Mouse (Mus musculus): ENCODE data around the gene Kcnab2. TPM values are rescaled to one million over a fixed set of nuclear protein-coding genes. Genes with fewer than 3 reads are reported as not detected.

The Kcnab2 gene
- 100 to 1,000 TPM; 760 to 810 TPM for total RNA-seq (2021)
- long read RNA-seq, transcript Kcnab2-207 (16 exons, 3,922 nt) = major isoform, 447 of 717 reads
- long read RNA-seq, partial matches to known transcripts = 134 of 717 reads
- long read RNA-seq, other reads (novel, unspliced or antisense) = 130 of 717 reads

DNA sequence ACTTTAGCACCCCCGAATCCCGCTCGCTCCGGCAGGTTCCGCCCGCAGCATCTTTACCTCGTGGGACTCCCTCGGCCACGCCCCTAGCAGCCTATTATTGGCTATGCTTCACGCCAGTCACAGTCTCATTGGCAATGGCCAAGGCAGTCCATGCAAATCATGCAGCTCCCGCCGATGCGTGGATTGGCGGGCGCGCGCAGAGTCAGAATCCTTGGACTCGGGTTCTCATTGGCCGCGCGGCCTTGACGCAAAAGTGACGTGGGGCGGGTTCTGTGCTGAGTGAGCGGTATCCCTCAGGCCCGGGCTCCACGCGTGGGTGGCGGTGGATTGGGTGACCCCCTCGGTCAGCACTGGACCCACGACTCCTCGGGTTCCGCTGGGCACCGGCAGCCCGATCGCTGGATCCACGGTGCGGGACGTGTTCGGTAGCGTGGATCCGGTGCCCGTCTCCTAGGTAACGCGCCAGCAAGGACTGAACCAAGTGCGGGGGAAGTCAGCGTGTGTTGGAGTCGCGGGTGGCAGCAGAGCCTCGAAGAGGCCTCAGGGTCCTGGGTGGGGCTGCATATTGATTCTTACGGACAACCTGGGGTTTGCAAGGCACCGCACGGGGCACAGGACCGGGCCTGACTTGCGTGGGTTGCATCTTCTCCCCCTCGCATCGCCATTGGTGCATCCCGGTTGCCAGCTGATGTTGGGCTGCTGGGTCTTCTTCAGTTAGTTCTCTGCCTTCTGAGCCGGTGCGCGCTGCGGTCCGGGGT, at the start of gene Kcnab2:
Kcnab2 (minus strand) TSS at position 406 of the 758 bp plus-strand sequence.
- peak; percentile 100 for DNase-seq (ENCODE audit: low spot score in 2 of 2)

DNA sequence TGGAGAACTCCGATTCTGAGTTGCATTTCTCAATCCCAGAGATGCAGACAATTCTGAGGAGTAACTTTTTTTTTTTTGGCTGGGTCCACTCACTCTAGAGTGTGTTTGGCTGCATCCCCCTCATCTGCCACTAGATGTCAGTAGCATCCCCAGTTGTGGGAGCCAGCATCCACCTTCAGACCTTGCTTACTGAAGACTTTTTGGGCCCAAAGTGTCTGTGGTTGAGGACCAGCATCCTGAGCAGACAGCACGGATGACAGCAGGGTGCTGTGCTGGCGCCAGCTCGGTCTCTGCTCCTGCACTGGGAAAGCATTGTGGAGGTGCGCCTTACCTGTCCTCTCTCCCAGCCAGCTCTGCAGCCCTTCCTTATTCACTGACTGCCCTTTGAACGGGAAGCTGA, 42.4 kb upstream of the Kcnab2 start:
- peak; percentile 30 to 82 for DNase-seq (ENCODE audit: low spot score in 2 of 2)

DNA sequence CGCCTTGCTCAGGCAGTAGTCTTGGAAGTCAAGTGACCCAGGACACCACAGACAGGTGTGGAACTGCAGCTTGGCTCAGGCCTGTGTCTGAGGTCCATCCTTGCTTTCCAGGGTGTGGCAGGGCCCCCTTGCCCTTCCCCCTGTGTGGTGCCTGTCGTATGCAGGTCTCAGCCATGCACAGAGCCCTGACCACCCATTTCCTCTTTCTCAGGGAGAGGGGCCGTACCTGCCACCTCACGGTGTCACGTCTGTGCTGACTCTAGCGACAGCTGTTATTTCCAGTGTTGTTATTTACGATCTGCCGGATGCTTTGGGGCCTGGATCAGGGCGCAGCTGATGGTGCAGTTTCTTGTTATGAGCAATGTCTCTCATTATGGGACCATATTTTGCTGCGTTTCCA, 41.4 kb upstream of the Kcnab2 start:
- no peak for DNase-seq (ENCODE audit: low spot score in 2 of 2)

DNA sequence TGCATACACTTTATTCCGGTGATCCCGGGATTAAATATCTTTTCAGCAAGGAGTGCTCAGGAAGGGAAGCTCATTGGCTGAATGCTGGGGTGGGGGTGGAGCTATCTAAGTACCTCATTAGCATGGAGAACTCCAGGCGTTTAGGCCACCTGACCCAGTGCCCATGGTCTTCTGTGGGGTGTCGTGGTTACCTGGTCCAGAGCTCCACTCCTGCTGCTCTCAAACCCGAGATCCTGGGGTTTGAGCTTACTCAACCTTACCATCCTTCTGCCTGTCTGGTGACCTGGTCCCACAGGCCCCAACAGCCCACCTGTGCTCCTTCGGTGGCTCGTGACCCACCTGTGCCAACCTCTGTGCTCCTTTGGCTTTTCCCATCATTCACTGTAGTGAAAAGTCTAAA, 37.2 kb upstream of the Kcnab2 start:
- DNase-seq (ENCODE audit: low spot score in 2 of 2) = no peak

DNA sequence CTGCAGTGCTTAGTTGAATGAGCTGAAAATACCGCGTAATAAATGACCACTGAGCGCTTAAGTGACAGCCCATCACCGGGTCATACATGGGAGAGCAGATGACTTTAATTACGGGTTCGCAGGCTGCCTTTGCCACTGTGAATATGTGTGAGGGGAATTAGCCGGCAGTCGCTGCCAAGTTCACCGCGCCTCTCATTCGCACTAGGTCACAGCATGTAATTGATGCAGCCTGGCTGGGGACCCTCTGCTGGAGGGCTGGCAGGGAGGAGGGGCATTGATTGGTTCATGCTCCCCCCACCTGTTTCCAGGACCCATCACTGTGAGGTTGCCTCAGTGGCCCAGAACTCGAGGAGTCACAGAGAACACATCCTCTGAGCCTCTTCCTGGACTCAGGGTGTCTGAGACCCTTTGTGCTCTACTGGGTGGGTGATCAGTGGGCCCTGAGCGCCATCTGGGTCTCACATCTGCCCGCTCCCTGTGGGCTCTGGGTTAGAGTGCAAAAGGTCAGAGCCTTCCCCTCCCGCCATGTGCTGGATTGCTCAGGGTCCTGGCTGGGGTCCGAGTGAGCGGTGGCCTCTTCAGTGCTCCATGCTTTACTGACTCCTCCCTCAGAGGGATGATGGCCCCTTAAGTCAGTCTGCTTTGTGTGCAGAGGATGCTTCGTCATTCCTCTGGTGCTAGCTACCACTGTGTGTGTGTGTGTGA, 34.7 kb upstream of the Kcnab2 start:
- DNase-seq (ENCODE audit: low spot score in 2 of 2) = no peak

DNA sequence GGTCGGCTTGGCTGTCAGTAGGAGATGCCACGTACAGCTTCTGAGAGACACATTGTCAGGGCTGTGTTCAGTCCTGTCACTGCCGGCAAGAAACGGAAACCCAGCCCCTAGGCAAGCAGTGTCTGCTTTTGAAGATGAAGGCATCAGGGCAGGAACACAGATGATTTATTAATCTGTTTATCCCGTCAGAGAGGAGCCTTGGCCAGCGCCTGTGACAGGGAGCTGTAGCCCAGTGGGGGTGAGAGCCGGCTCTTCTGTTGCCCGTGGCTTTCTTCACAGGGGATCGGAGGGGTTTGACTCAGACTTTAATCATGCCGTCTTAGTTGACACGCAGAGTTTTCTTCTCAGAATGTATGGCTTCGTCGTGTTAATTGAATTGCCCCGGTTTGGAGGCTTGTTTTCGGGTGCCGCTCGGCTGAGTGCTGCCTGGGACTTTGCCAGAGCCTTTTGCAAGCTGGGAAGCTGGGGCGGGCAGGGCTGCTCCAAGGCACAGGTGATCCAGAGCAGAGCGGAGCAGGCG, 16.7 kb upstream of the Kcnab2 start:
- DNase-seq (ENCODE audit: low spot score in 2 of 2) = peak in 1 of 2 experiments; percentile 51

DNA sequence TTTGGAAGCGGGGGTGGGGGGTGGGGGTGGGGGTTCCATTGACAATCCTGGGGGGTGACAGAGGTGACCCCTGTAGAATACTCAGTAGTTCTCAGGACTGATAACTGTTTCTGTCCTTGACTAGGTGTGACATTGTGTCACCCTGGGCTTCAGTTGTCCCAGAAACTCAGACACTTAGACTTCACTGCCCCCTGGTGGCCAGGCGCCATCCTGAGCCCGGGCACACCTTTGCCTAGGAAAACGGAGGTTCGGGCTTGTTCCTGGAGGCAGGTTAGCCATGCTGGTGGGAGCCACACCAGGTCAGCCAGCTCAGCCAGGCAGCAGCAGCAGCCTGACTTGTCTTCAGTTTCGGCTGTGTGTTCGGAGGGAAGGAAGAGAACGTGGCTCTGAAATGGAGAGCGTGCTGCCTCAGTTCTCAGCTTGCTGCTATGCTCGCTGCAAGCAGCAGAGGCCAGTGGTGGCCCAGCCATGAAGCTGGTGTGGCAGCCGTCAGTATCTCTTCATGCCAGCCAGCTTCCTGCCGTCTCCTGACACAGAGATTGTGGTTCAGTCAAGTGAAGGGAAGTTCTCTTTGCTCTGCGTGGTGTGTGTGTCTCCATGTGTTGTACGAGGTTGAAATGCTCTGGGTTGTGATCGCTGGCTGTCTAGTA, 13.7 kb upstream of the Kcnab2 start:
- peak; percentile 70 to 89 for DNase-seq (ENCODE audit: low spot score in 2 of 2)

DNA sequence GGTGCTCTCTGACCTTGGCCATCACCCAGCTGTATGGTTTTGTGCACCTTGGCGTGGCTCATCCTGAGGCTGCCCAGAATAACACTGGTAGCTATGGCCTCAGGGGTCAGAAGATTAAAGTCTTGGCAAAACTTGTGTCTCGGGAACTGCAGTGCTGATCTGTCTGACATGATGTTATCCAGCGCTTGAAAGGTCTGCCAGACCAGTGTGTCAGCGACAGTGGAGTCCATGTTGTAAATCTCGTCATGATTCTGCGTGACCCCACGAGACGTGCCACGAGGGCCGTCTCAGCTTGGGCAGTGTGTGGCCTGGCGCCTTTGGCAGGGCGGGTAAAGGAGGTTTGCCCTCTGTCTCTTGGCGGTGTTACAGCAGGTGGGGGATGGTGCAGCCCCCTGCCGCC, 12.6 kb upstream of the Kcnab2 start:
- DNase-seq (ENCODE audit: low spot score in 2 of 2) = no peak

DNA sequence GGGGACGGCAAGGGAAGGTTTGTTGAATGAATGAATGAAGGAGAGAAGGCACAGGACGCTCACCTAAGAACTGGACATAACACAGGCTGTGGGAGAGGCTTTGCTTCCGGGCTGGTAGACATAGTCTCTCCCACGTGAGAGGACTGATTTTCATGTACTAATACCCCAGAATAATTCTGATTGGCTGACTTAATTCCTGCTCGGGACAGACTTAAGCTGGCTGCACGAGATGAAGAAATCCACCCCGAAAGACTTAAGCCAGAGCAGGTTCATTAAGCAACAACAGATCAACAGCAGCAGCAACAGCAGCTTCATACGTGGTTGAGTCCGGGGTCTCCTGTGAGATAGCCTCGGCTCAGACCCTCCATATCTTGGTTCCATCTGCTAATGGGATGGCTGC, 10.4 kb upstream of the Kcnab2 start:
- no peak for DNase-seq (ENCODE audit: low spot score in 2 of 2)

DNA sequence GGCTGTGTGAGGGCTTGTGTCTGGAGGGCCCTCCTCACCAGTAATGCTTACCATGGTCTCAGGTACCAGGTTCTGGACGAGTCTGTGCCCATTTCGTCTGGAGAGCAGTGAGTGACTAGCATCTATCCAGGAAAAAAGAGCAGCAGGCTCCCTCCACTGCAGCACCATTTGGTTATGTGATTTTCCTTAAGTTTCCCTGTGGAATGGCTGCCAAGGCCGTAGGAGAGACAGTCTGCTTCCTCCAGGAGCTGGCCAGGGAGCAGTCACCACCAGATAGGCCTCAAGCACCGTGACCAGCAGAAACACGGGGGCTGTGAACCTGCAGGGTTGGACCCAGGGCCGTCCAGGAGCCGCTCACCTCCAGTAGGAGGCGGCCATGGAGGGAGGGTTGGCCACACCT, 2.8 kb upstream of the Kcnab2 start:
- DNase-seq (ENCODE audit: low spot score in 2 of 2) = no peak

DNA sequence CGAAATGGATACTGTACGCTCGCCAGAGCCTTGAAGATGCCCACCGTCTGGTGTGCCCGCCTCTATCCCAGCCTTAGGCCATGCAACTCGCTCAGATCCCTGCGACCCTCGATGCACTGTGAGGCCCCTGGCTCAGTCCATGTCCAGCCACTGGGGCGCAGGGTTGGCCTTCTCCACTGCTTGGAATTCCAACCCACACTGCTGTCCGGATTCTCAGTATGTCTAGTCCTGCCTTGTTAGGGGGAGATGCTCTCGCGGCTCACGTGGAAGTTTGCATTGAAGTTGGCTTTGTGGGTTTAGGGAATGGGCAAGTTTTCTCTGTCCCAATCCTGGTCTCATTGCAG, 525 bp upstream of the Kcnab2 start:
- no peak for DNase-seq (ENCODE audit: low spot score in 2 of 2)

DNA sequence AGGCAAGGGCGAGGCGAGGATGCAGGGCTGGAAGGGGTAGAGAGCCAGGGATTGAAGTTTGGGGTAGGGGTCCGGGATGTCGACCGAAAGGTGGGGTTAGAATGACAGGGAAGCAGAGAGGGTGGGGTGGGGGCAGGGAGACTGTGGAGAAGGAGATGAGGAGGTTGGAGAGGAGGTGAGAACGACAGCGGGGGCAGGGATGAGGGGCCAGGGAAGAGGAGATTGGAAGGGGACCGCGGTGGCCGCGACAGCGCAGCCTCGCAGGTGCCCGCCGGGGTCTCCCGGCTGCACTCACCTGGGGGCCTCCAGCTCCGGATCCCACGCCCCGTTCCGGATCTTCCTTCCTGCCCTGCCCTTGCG, 585 bp downstream of the Kcnab2 start:
- DNase-seq (ENCODE audit: low spot score in 2 of 2) = no peak

DNA sequence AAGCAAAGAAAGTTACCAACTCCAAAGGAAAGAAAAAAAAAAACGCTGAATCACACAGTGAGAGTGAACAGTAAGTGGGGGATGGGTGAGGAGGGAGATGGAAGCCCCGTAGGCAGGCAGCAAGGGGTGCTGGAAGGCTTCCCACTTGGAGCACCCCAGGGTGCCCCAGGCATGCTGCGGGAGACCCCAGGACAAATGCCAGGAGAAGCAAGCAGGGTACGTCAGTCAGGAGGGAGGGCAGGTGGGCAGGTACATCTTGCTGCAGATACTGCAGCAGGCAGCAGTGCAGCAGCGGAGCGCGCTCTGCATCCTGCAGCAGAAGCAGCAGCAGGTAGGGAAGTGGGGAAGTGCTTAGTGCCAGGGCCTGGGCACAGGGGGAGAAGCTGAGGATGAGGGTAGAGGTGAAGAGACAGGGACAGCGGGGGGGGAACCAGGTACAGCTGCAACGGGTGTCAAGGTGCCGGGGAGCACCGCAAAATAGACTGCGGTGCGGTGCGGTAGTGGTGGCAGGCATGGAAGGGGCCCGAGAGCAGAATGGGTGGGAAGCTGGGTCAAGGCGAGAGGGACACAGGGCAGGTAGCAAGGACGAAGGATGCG, 1.1 kb downstream of the Kcnab2 start, which contains the start of gene Nphp4:
Nphp4 (plus strand) TSS at position 280 of the 597 bp plus-strand sequence.
- DNase-seq (ENCODE audit: low spot score in 2 of 2) = peak in 1 of 2 experiments; percentile 56

DNA sequence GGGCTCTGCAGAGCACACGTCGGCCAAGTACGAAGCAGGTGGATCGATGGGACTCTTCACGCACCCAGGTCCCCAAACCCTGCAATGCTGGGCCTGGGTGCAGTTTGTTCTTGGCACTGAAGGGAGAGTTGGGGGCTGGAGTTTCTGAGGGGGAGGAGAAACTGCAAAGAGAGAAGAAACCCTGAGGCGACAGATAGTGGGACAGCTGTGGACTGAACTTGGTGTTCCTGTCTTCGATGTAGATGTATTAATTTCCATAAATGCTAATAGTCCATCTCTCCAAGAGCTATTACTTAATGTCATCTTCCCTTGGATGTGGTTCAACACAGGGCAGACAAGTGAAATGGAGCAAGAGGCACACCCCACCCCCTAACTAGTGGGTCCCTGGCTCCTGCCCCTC, 1.7 kb downstream of the Kcnab2 start:
- DNase-seq (ENCODE audit: low spot score in 2 of 2) = peak; percentile 61 to 88

DNA sequence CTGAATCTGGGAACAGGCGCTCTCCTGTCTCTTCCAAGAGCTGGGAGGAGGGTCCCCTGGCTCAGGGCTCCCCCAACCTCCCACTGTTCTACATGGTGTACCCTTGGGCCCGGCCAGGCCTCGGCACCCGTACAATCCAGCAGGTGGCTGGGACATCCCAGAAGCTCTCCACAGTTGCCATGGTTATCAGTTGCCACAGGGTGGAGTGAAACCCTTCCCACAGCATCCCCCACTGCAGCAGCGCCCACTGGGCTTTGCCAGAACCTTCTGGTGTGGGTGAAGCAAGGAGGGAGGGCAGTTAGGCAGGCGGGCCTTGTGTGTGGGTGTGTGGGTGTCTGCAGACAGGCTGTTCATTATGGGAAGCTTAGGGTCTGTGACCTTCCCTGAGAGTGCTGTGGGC, 9.7 kb downstream of the Kcnab2 start:
- peak; percentile 85 to 93 for DNase-seq (ENCODE audit: low spot score in 2 of 2)

DNA sequence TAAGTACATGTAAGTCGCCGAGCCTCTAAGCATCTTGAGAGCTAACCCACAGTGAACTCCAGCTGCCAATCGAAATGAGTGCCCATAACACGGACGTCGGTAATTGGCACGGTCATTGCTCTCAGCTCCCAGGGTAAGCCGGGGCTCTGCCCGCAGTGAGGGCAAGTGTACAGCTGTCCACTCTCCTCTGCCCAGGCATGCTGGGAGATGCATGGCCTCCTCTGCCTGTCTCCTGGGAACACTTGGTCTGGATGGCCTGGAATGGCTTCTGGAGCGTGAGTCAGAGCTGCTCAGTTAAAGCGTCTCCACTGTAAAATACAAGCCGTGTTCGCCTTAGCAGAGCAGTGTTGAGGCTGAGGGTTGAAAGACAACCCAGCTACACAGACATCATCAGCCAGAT, 11.1 kb downstream of the Kcnab2 start:
- DNase-seq (ENCODE audit: low spot score in 2 of 2) = no peak

DNA sequence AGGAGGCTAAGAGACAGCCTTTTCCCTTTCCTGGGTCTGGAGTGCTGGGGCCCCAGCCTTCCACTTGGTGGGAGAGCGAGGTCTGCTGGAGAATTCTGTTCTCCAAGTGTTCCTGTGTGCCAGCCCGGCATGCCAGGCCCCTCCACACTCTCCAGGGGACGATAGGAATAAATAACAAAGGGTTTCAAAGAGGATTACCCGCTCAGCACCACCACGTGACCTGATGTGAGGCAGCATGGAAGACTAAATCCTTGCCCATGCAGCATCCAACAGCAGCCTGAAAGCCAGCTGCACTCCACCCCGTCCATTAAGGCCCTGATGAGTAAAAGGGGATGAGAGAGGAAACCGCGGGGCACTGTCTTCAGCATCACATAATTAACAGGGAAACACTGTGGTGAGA, 12.6 kb downstream of the Kcnab2 start:
- no peak for DNase-seq (ENCODE audit: low spot score in 2 of 2)

DNA sequence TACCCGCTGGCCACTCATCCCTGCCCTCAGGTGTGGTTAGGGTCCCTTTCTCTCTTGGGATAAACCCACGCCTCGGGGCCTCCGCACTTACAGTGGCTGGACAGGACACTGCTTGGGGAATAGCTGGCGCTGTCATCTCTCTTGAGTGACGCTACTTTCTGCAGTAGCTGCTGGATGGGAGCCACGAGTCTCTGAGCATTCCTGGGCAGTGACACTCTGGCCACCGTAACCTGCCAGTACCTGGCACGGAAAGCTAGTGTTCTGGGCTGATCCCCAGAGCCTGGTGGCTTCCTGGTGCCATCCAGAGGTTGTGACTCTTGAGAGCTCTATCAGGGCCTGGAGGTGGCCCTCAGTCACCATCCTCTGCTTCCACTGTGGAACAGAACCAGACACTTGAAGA, 14.5 kb downstream of the Kcnab2 start:
- DNase-seq (ENCODE audit: low spot score in 2 of 2) = no peak

DNA sequence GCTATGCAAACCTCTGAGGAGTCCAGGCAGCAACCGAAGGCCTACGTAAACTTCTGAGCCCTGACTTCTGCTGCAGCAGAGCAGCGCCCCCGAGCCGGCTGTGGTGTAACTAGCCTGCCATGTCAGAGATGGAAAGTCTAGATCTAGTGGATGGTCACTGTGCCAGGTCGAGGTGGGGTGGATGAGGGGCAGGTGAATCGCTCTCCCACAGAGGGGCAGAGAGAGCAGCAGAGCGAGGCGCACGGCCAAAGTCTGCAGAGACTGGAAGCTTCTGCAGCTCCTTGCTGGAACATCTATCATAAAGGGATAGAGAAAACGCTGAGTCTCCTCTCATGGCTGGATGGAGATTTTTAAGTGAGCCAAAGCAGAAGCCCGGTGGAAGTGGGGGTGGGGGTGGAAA, 15.2 kb downstream of the Kcnab2 start:
- no peak for DNase-seq (ENCODE audit: low spot score in 2 of 2)

DNA sequence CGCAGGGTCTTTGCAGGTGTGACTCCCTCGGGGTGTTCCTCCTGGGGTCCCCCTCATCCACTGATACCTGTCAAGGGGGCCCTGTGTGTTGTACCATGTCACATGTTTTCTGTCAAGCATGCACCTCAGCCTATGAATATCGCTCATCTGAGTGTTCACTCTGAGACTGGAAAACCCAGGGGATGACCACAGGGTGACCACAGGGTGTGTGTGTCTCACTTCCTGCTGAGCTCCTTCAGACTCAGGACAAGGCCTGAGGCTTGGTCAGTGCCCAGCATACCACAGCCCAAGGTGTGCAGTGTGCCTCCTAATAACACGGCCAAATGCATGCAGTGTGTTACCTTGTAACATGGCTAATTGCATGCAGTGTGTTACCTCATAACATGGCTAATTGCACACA, 20.0 kb downstream of the Kcnab2 start:
- DNase-seq (ENCODE audit: low spot score in 2 of 2) = no peak

DNA sequence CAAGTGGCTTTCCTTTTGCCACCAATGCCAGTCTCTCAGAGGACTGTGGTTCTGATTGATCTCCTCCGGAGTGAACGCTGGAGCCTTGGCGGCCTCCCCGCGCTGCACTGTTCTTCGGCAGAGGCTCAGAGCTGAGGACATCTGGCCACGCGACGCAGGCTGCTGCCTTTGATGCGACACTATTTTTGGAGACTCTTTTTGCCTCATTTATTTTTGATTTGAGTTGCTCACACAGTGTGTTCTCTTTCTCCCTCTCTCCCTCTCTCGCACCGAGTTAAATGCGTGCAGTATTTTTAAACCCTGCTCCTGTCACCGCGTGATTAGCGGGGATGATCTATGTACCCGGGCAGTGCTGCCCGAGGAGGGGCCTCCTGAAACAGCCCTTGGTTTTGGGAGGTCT, 21.1 kb downstream of the Kcnab2 start:
- DNase-seq (ENCODE audit: low spot score in 2 of 2) = peak in 1 of 2 experiments; percentile 81

DNA sequence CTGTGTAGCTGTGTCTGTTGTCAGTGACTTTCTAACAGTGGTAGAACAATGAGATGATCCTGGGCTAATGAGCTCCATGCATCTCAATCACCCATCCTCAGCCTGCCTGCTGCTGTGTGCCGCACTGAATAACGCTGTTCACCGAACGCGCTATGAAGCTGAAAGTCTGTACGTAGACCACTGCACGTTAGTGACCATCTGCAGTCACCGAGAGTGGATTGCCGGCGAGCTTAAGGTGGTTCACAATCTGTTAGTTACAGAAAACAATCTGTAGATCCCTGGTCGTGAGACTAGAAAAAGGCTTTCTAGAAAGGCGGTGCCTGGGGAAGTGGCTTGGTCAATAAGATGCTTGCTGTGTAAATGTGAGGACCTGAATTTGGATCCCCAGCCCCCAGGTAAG, 23.5 kb downstream of the Kcnab2 start:
- DNase-seq (ENCODE audit: low spot score in 2 of 2) = no peak

Measured in layer of hippocampus, adult 18-20 months (tissue).